In the genomic region with DNA sequence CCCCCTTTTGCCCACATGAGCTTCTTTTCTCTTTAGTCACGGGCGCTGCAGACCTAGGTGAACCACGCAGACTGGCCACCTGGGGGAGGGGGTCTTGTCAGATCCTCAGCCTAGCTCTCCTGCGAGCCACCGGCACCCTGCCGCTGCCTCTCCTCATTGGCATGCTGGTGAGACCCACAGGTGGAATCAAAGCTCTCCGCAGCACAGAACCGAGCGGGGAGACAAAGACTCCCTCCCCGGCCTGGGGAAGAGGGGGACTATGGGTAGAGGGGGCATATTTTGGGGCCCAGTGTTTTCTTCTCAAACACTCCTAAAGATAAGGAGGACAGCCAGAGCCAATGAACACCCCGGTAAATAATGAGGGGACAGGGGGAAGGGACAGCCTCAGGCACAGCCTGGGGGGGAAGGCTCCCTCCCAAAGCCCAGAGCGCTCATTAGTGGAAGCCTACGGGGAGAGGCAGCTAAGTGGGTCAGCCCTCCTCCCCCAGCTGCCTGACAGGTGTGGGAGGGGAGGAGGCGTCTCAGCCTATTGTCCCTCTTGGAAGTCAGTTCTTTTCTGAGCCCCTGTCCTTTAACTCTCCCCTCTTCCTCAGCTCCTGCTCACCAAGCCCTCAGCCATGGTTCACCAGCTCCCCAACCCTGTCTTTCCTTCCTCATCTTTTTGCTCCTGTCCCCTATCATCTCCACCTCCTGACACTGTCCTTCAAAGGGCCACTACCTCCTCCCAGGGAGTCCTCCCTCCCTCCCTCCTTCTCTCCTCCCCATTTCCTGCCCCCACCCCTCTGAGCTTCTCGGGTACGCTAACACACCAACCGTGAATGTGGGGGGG, we compare ENCODE assay signal across 8 mouse cellular contexts. TPM values are rescaled to one million over a fixed set of nuclear protein-coding genes. Genes with fewer than 3 reads are reported as not detected.
DNase-seq lines count a peak whose midpoint lies in the region; ATAC-seq lines count a peak whose summit lies in the region.

No protein-coding gene starts in this region.

- peak overlapping the region; percentile 16 for H3K4me3 ChIP-seq in heart, embryonic 11.5 days (ENCODE audit: low read depth, low read length)
- no peak overlapping the region for H3K4me3 ChIP-seq in intestine, embryonic 14.5 days (ENCODE audit: low read depth, low read length)

- no peak for ATAC-seq in heart, embryonic 11.5 days (replicated peaks; ENCODE audit: insufficient number of reproducible peaks, low FRiP score, low TSS enrichment)
- no peak for ATAC-seq in intestine, embryonic 14.5 days (replicated peaks; ENCODE audit: low FRiP score, low TSS enrichment, low read depth)

- 0 out of 2 replicates have a peak overlapping the region, but pooled peaks have one; percentile 22 for H3K9ac ChIP-seq in heart, embryonic 11.5 days (ENCODE audit: low read depth, low read length)
- no peak overlapping the region for H3K9ac ChIP-seq in intestine, embryonic 14.5 days (ENCODE audit: low read length)

- H3K36me3 ChIP-seq in heart, embryonic 11.5 days (ENCODE audit: control insufficient read depth, insufficient read depth, low read length): peaks cover 11% of the 10 kb centered on the region
- H3K36me3 ChIP-seq in intestine, embryonic 14.5 days (ENCODE audit: control insufficient read depth, insufficient read depth, low read length): peaks cover 25% of the 10 kb centered on the region

- peaks cover 24% of the 10 kb centered on the region for H3K27me3 ChIP-seq in heart, embryonic 11.5 days (ENCODE audit: control insufficient read depth, insufficient read depth, low read length)
- H3K27me3 ChIP-seq in intestine, embryonic 14.5 days (replicated peaks; ENCODE audit: control insufficient read depth, insufficient read depth, low read length): peaks cover 5% of the 10 kb centered on the region; the same call in 1 of the 2 replicates

- no peak overlapping the region for H3K27ac ChIP-seq in heart, embryonic 11.5 days (ENCODE audit: low read depth, low read length)
- no peak overlapping the region for H3K27ac ChIP-seq in intestine, embryonic 14.5 days (ENCODE audit: low read depth)

- H3K4me2 ChIP-seq in heart, embryonic 11.5 days: peak overlapping the region; percentile 45
- H3K4me2 ChIP-seq in intestine, embryonic 14.5 days (ENCODE audit: low read length): peak overlapping the region; percentile 34

- intact Hi-C loops in heart, postnatal 14 days (cut with DNase I): loop anchor here (5.0 kb wide), 1 partner anchor 88 kb away; no protein-coding TSS in a partner anchor

- 4% methylated on average over 16 of the region's 17 CpGs for WGBS in heart, embryonic 11.5 days (ENCODE audit: insufficient replicate concordance)
- 8% methylated on average over 17 of the region's 17 CpGs for WGBS in intestine, embryonic 14.5 days

- DNase-seq in heart, postnatal 14 days: no peak
- peak; percentile 29 for DNase-seq in embryo, embryonic 9.5 days (ENCODE audit: extremely low spot score)
- no peak for DNase-seq in intestine, embryonic 14.5 days (ENCODE audit: low spot score)
- peak; percentile 69 for DNase-seq in retina, embryonic 14.5 days (ENCODE audit: low spot score)
- no peak for DNase-seq in layer of hippocampus, adult 11-12 months (ENCODE audit: low spot score)
- DNase-seq in gastrocnemius, adult 8-10 months (ENCODE audit: low spot score in 2 of 2): no peak
- DNase-seq in adrenal gland, postnatal 25 days: no peak

- H3K9me3 ChIP-seq in heart, embryonic 11.5 days (replicated peaks; ENCODE audit: control insufficient read depth, low read length): no peaks in the 10 kb centered on the region
- no peaks in the 10 kb centered on the region for H3K9me3 ChIP-seq in intestine, embryonic 14.5 days (ENCODE audit: control insufficient read depth, low read length)

- peaks cover 18% of the 10 kb centered on the region for H3K4me1 ChIP-seq in heart, embryonic 11.5 days (ENCODE audit: control insufficient read depth, insufficient read depth, low read length)
- peaks cover 26% of the 10 kb centered on the region for H3K4me1 ChIP-seq in intestine, embryonic 14.5 days (replicated peaks; ENCODE audit: control insufficient read depth, insufficient read depth, low read length)

RNA-seq across cellular contexts. Expression of a gene that starts 25.3 kb away (rescaled TPM):
- 4.6 and 5.8 TPM in 2 replicates for polyA plus RNA-seq in heart, embryonic 11.5 days (2014; fragmentation: Nextera tagmentation; extraction: Ambion mirVana)
- total RNA-seq in heart, postnatal 14 days (2021): 10 to 100 TPM; 17.7 to 18.0 TPM
- 16.2 and 16.3 TPM in 2 replicates for polyA plus RNA-seq in intestine, embryonic 14.5 days (2014; fragmentation: Nextera tagmentation; extraction: Ambion mirVana)
- total RNA-seq in gastrocnemius, adult 8-10 months (2022): 1 to 10 TPM; 3.3 to 4.6 (median 4.3) TPM
- 23.1 and 23.6 TPM in 2 replicates for total RNA-seq in adrenal gland, postnatal 25 days (2021)

RNA-seq across cellular contexts. Expression of a gene that starts 35.2 kb away (rescaled TPM):
- polyA plus RNA-seq in heart, embryonic 11.5 days (2014; fragmentation: Nextera tagmentation; extraction: Ambion mirVana): 113 and 135 TPM in 2 replicates
- total RNA-seq in heart, postnatal 14 days (2021): 10 to 100 TPM; 74.1 to 76.9 TPM
- polyA plus RNA-seq in intestine, embryonic 14.5 days (2014; fragmentation: Nextera tagmentation; extraction: Ambion mirVana): 156 and 174 TPM in 2 replicates
- total RNA-seq in gastrocnemius, adult 8-10 months (2022): 10 to 100 TPM; 21.0 to 34.8 (median 26.8) TPM
- total RNA-seq in adrenal gland, postnatal 25 days (2021): 135 and 149 TPM in 2 replicates

RNA-seq across cellular contexts. Expression of a gene that starts 56.1 kb away (rescaled TPM):
- polyA plus RNA-seq in heart, embryonic 11.5 days (2014; fragmentation: Nextera tagmentation; extraction: Ambion mirVana): 0.42 and 1.2 TPM in 2 replicates
- not detected for total RNA-seq in heart, postnatal 14 days (2021)
- polyA plus RNA-seq in intestine, embryonic 14.5 days (2014; fragmentation: Nextera tagmentation; extraction: Ambion mirVana): 1.7 and 2.6 TPM in 2 replicates
- total RNA-seq in gastrocnemius, adult 8-10 months (2022): not detected
- not detected in 2 replicates for total RNA-seq in adrenal gland, postnatal 25 days (2021)

Comparison
In these comparisons a context has a peak if more than half of its experiments do, and no peak if none do; other contexts are left out.
1. DNase-seq: peak in embryo, embryonic 9.5 days (single experiment) and retina, embryonic 14.5 days (single experiment); none in heart, postnatal 14 days (0 of 2), intestine, embryonic 14.5 days (single experiment), layer of hippocampus, adult 11-12 months (single experiment), gastrocnemius, adult 8-10 months (0 of 2) and adrenal gland, postnatal 25 days (single experiment).